Mouse (Mus musculus) cerebellum, adult 9-11 months (tissue): ENCODE results near the gene Prdm2.

Experiments
- DNase-seq: peaks from one replicate; pipeline ENCODE4 v3.0.0; 2022

Gene Prdm2

DNA sequence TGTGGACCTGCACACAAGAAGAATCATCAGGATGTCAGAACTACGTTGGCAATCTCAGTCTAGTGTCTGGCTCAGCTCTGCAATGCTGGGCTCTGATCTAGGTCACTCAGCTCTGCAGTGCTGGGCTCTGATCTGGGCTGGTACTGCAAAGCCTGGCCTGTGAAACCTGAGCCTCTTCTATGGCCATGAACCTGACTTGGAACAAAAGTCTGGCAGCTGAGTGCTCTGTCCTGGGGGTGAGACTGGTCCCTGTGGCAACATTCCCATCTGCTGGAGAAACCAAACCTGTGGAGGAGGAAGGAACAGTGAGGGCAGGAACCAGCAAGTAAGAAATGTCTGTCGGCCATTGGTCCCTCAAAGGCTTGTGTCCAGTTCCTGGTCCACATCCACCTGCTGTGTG lies 109.0 kb downstream of the Prdm2 start:
- no peak for DNase-seq

DNA sequence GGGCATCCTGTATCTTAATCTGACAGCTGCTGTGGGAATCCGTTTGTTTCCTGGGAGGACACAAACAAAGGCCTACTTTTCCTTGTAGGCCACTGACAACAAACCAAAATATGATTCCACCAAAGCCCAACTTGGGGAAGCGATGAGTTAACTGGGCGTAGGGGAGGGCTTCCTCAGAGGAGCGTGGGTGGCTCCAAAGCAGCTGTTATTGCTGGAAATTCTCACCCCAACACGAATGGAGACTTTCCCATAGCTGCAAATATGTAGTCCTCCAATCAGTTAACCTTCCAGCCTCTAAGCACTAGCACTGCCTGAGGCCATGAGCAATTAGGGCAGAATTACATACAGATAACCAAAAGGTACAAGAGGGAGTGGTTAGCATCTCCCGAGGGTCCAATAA lies 112.6 kb downstream of the Prdm2 start:
- no peak for DNase-seq

- DNase-seq, result no peak
These were observed 113.3 kb downstream of the Prdm2 start for GRCm38 (mm10) chr4:143099288-143100039.

DNA sequence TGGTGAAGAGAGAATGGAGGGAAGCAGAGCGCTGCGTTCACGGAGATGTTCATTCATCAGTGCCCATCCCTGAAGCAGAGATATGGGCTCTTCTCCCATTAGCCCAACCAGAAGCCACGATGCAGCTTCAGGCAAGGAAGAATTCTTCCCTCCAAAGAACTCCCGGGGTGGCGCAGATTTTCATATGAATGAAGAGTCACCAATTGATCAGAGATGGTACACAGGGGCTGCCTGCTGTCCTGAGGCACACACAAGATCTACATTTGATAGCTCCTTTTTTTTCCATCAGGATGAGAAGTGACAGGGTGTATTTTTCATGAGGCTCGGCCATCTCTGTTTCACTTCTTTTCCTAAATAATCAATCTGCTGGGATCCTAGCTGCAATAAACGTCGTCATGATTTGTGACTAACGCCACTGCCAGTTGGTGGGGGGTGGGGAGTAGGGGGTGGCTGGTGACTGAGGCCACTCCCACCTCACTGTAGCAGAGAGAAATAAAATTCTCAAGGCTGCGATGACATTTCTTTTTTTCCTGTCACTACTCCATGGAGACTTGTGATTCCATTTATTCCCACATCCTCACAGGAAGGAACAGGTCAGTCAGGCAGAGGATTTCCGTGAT lies 120.6 kb downstream of the Prdm2 start:
- DNase-seq, result no peak

- no peak for DNase-seq
These were observed 122.2 kb downstream of the Prdm2 start for GRCm38 (mm10) chr4:143090551-143090950.

GRCm38 (mm10) chr4:143074071-143074765 lies 138.6 kb downstream of the Prdm2 start:
- DNase-seq, result no peak

DNA sequence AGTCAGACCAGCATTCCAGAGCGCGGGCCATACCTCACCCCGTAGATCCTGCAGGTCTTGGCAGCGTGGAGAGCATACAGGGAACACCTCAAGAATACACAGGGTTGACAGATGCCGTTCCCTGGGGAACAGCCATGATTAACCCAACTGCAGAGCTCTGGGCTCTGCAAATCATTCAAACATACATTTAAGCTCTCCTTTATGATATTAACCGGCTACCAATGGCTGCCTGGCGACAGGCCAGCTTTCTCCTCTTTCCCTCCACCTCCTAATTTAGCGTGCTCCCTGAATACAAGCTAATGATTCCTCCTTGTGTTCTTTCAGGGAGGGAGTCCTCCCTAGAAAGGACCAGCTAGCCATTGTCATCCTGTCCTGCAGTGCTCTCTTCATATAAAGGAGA lies 141.0 kb downstream of the Prdm2 start:
- no peak for DNase-seq

DNA sequence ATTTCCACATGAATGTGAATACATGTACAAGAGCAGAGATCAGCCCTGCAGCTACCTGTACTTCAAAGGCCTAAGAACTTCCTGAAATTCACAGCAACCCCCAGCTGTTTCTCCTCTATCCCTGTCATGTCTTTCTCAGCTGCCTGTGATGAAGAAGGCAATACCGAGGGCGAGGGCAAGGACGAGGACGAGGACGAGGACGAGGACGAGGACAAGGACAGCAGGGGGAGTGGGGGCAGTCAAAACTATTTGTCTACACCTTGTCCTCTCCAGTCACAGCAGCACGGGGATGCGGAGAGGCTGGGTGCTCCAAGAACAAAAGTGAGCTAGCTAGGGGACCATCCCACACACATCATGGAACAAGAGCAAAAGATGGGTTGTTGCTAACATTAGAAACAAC lies 145.8 kb downstream of the Prdm2 start:
- DNase-seq, result no peak

DNA sequence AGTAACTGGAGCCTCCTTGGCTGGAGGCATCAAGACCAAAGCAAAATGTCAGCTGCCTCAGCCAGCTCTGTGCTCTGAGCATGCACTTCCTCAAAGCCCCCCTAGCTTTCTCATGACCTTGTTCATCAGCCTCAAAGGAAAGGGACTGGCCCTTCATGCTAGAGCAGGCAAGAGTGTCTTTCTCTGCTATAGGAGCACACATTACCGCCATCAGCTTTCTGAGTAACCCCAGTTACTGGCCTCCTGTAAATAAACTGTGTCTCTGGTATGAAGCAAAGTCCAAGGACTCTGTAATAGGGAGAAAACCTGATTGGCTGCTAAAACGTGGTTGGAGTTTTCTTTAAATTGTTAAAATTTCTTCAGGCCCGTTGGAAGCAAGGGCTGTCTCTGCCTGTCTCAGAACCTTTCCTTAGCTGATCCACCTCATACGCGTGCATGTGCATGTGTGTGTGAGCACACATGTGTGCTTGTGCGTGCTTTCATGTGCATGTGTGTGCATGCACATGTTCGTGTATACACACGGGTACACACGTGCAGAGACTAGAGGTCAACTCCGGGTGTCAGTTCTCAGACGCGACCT lies 153.9 kb downstream of the Prdm2 start:
- no peak for DNase-seq
